ENCODE assay signal across 9 mouse cellular contexts in the genomic region with DNA sequence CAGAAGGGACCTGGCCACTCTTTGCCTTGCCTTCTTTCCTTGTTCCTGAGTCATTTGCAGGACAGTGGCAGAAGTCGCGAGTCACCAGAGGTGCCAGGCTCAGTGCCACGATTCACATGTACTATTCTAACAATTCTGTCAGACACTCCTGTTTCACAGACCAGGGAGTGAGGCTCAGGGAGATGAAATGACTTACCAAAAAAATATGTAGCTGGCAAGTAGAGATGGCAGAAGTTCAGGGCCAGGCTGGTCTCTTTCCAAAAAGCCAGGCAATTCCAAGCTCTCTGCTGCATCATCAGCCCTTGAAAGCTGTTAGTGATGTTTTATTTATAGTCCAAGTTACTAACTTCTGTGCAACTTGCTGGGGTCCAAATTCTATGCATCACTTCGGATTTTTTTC.
A peak's percentile ranks its signal among the peaks of the same experiment; 100 is the strongest.
DNase-seq lines count a peak whose midpoint lies in the region; ATAC-seq lines count a peak whose summit lies in the region.
"Had no signal": no experiment of that assay in that cellular context is flagged by ENCODE, and none has a peak within 500 bp of the region (broad histone marks: within the 10 kb centered on the region; RNA-seq: fewer than 3 reads in every experiment).

No protein-coding gene starts in this region.

- no peak for ATAC-seq in kidney, embryonic 15.5 days (replicated peaks; ENCODE audit: low FRiP score)
- ATAC-seq in heart, embryonic 15.5 days (replicated peaks; ENCODE audit: insufficient number of reproducible peaks, insufficient read depth, low FRiP score, low read depth): no peak; the same call in 1 of the 2 replicates
- ATAC-seq in limb, embryonic 11.5 days (ENCODE audit: insufficient number of reproducible peaks, low FRiP score, low TSS enrichment, low read depth): no peak
- ATAC-seq in midbrain, embryonic 13.5 days: no peak

- no peaks in the 10 kb centered on the region for H3K27me3 ChIP-seq in kidney, embryonic 15.5 days
- H3K27me3 ChIP-seq in heart, embryonic 15.5 days: no peaks in the 10 kb centered on the region
- H3K27me3 ChIP-seq in limb, embryonic 11.5 days (ENCODE audit: control insufficient read depth, insufficient read depth, low read length): no peaks in the 10 kb centered on the region
- no peaks in the 10 kb centered on the region for H3K27me3 ChIP-seq in midbrain, embryonic 13.5 days
- H3K27me3 ChIP-seq: neural tube, embryonic 12.5 days had no signal

- peak overlapping the region; percentile 56 for H3K27ac ChIP-seq in kidney, embryonic 15.5 days
- H3K27ac ChIP-seq in heart, embryonic 15.5 days: peak overlapping the region; percentile 39; the same call in 1 of the 2 replicates
- H3K27ac ChIP-seq in limb, embryonic 11.5 days (replicated peaks; ENCODE audit: low read depth, low read length): no peak overlapping the region
- H3K27ac ChIP-seq in midbrain, embryonic 13.5 days: no peak overlapping the region
- H3K27ac ChIP-seq: neural tube, embryonic 12.5 days had no signal

- DNase-seq in kidney, adult 8-10 months: no peak
- peak; percentile 63 for DNase-seq in adrenal gland, postnatal 25 days
- DNase-seq in limb, embryonic 11.5 days (ENCODE audit: low spot score): peak; percentile 20
- DNase-seq in urinary bladder, postnatal 25 days (ENCODE audit: low spot score): peak; percentile 19
- DNase-seq in spleen, postnatal 4 days (ENCODE audit: low spot score in 2 of 2): no peak

- no peaks in the 10 kb centered on the region for H3K9me3 ChIP-seq in kidney, embryonic 15.5 days (replicated peaks)
- H3K9me3 ChIP-seq in heart, embryonic 15.5 days (replicated peaks): no peaks in the 10 kb centered on the region
- no peaks in the 10 kb centered on the region for H3K9me3 ChIP-seq in limb, embryonic 11.5 days (ENCODE audit: control insufficient read depth, low read length)
- H3K9me3 ChIP-seq in midbrain, embryonic 13.5 days: no peaks in the 10 kb centered on the region
- H3K9me3 ChIP-seq: neural tube, embryonic 12.5 days had no signal

- H3K36me3 ChIP-seq in kidney, embryonic 15.5 days: no peaks in the 10 kb centered on the region
- no peaks in the 10 kb centered on the region for H3K36me3 ChIP-seq in heart, embryonic 15.5 days
- no peaks in the 10 kb centered on the region for H3K36me3 ChIP-seq in limb, embryonic 11.5 days (ENCODE audit: control insufficient read depth, insufficient read depth, low read length)
- no peaks in the 10 kb centered on the region for H3K36me3 ChIP-seq in midbrain, embryonic 13.5 days
- H3K36me3 ChIP-seq: neural tube, embryonic 12.5 days had no signal

- 61% methylated on average over 4 of the region's 4 CpGs for WGBS in kidney, embryonic 15.5 days
- WGBS in heart, embryonic 15.5 days: 43% methylated on average over 4 of the region's 4 CpGs
- WGBS in limb, embryonic 11.5 days: 80% methylated on average over 4 of the region's 4 CpGs
- WGBS in midbrain, embryonic 13.5 days: 79% methylated on average over 4 of the region's 4 CpGs

- H3K4me1 ChIP-seq in kidney, embryonic 15.5 days: peaks cover 8% of the 10 kb centered on the region
- H3K4me1 ChIP-seq in heart, embryonic 15.5 days (replicated peaks): 0 out of 2 replicates have a peak, but pooled peaks cover 8% of the 10 kb centered on the region
- H3K4me1 ChIP-seq in limb, embryonic 11.5 days (ENCODE audit: control insufficient read depth, insufficient read depth, low read length): peaks cover 3% of the 10 kb centered on the region; the same call in 1 of the 2 replicates
- 0 out of 2 replicates have a peak, but pooled peaks cover 3% of the 10 kb centered on the region for H3K4me1 ChIP-seq in midbrain, embryonic 13.5 days (replicated peaks)

- no peak overlapping the region for H3K9ac ChIP-seq in kidney, embryonic 15.5 days
- no peak overlapping the region for H3K9ac ChIP-seq in heart, embryonic 15.5 days
- no peak overlapping the region for H3K9ac ChIP-seq in limb, embryonic 11.5 days (ENCODE audit: low read length)
- H3K9ac ChIP-seq in midbrain, embryonic 13.5 days (replicated peaks): no peak overlapping the region
- H3K9ac ChIP-seq: neural tube, embryonic 12.5 days had no signal

- H3K4me2 ChIP-seq in kidney, embryonic 15.5 days: peak overlapping the region; percentile 40; the same call in 1 of the 2 replicates
- no peak overlapping the region for H3K4me2 ChIP-seq in heart, embryonic 15.5 days
- no peak overlapping the region for H3K4me2 ChIP-seq in limb, embryonic 11.5 days (ENCODE audit: low read depth, severe bottlenecking)
- no peak overlapping the region for H3K4me2 ChIP-seq in midbrain, embryonic 13.5 days (replicated peaks)
- H3K4me2 ChIP-seq: neural tube, embryonic 12.5 days had no signal

- no peak overlapping the region for H3K4me3 ChIP-seq in kidney, embryonic 15.5 days (replicated peaks)
- H3K4me3 ChIP-seq in heart, embryonic 15.5 days: no peak overlapping the region
- no peak overlapping the region for H3K4me3 ChIP-seq in limb, embryonic 11.5 days (ENCODE audit: low read depth, low read length)
- H3K4me3 ChIP-seq in midbrain, embryonic 13.5 days (replicated peaks): no peak overlapping the region
- H3K4me3 ChIP-seq: neural tube, embryonic 12.5 days had no signal

Comparison
In these comparisons a context has a peak if more than half of its experiments do, and no peak if none do; other contexts are left out.
1. H3K27ac ChIP-seq: peak in kidney, embryonic 15.5 days (single experiment) and heart, embryonic 15.5 days (single experiment); none in limb, embryonic 11.5 days (single experiment) and midbrain, embryonic 13.5 days (single experiment).
2. DNase-seq: peak in adrenal gland, postnatal 25 days (single experiment), limb, embryonic 11.5 days (single experiment) and urinary bladder, postnatal 25 days (single experiment); none in kidney, adult 8-10 months (0 of 2) and spleen, postnatal 4 days (0 of 2).